Mouse (Mus musculus) brain, embryonic 14.5 days (tissue): ENCODE measurements around the gene Gngt2.

Experiments used
- CTCF ChIP-seq: fragments of 200-500 bp; IDR thresholded peaks from 2 replicates; pipeline ENCODE4 v1.5.1; 2012; ENCODE audit warnings: inconsistent platforms, mild to moderate bottlenecking, moderate library complexity, borderline replicate concordance; ENCODE audit not compliant: insufficient read depth, insufficient read length; ENCODE audit errors: extremely low read depth
- POLR2A ChIP-seq: fragments of 200-500 bp; IDR thresholded peaks from 2 replicates; pipeline ENCODE4 v1.6.1; 2012; ENCODE audit warnings: mild to moderate bottlenecking, inconsistent platforms, borderline replicate concordance; ENCODE audit not compliant: poor library complexity, insufficient read depth, insufficient read length, severe bottlenecking; ENCODE audit errors: extremely low read depth

GRCm38 (mm10) chr11:95858528-95859467, 21.8 kb downstream of the Gngt2 start:
- no peak for TF ChIP-seq POLR2A
- TF ChIP-seq CTCF = no peak
